Mouse (Mus musculus): Measurements from ENCODE around the gene Adam12.

The Adam12 gene

GRCm38 (mm10) chr7:133876139-133876538, 355.8 kb downstream of the Adam12 start:
- DNase-seq (ENCODE audit: low read depth, low spot score): no peak

GRCm38 (mm10) chr7:133872701-133873100, 359.2 kb downstream of the Adam12 start:
- DNase-seq (ENCODE audit: low read depth, low spot score): no peak

- DNase-seq (ENCODE audit: low read depth, low spot score): no peak
Measured at GRCm38 (mm10) chr7:133870265-133870664, 361.7 kb downstream of the Adam12 start.

GRCm38 (mm10) chr7:133863684-133864083, 368.3 kb downstream of the Adam12 start:
- no peak for DNase-seq (ENCODE audit: low read depth, low spot score)

GRCm38 (mm10) chr7:133863151-133863550, 368.8 kb downstream of the Adam12 start:
- no peak for DNase-seq (ENCODE audit: low read depth, low spot score)

- DNase-seq (ENCODE audit: low read depth, low spot score): no peak
Measured at GRCm38 (mm10) chr7:133862723-133863122, 369.2 kb downstream of the Adam12 start.

GRCm38 (mm10) chr7:133862233-133862632, 369.7 kb downstream of the Adam12 start:
- no peak for DNase-seq (ENCODE audit: low read depth, low spot score)

GRCm38 (mm10) chr7:133859548-133859947, 372.4 kb downstream of the Adam12 start:
- no peak for DNase-seq (ENCODE audit: low read depth, low spot score)

GRCm38 (mm10) chr7:133858506-133858905, 373.4 kb downstream of the Adam12 start:
- no peak for DNase-seq (ENCODE audit: low read depth, low spot score)

- DNase-seq (ENCODE audit: low read depth, low spot score): peak; percentile 72
Measured at GRCm38 (mm10) chr7:133856278-133856677, 375.7 kb downstream of the Adam12 start.

GRCm38 (mm10) chr7:133850735-133851134, 381.2 kb downstream of the Adam12 start:
- no peak for DNase-seq (ENCODE audit: low read depth, low spot score)

- no peak for DNase-seq (ENCODE audit: low read depth, low spot score)
Measured at GRCm38 (mm10) chr7:133848180-133848579, 383.8 kb downstream of the Adam12 start.

GRCm38 (mm10) chr7:133847175-133847574, 384.8 kb downstream of the Adam12 start:
- no peak for DNase-seq (ENCODE audit: low read depth, low spot score)

- DNase-seq (ENCODE audit: low read depth, low spot score): no peak
Measured at GRCm38 (mm10) chr7:133842079-133842478, 389.9 kb downstream of the Adam12 start.

GRCm38 (mm10) chr7:133839546-133839945, 392.4 kb downstream of the Adam12 start:
- no peak for DNase-seq (ENCODE audit: low read depth, low spot score)

Measured in forelimb bud, embryonic 11.5 days (tissue).